Mouse (Mus musculus) erythroblast, embryonic 14.5 days (primary cell): Measurements from ENCODE around the gene Reg3a. TPM values are rescaled to one million over a fixed set of nuclear protein-coding genes. Genes with fewer than 3 reads are reported as not detected.
"Not testable (repeated sequence)": the region's sequence is repeated elsewhere in the genome, so short reads cannot be mapped to it uniquely, and the experiment has no call there.

ENCODE experiments used
- H3K27me3 ChIP-seq: 2 replicates; pipeline ENCODE4 v1.6.1; 2012; ENCODE audit warnings: inconsistent platforms; ENCODE audit not compliant: control insufficient read depth
- H3K36me3 ChIP-seq: 2 replicates; pipeline ENCODE4 v1.6.1; 2012; ENCODE audit warnings: mild to moderate bottlenecking, inconsistent platforms; ENCODE audit not compliant: control insufficient read depth
- H3K4me1 ChIP-seq: 2 replicates; pipeline ENCODE4 v1.6.1; 2012; ENCODE audit warnings: inconsistent platforms; ENCODE audit not compliant: control insufficient read depth
- H3K4me3 ChIP-seq: replicated peaks from 2 replicates; pipeline ENCODE3; 2012; ENCODE audit warnings: moderate library complexity, mild to moderate bottlenecking, inconsistent platforms
- H3K9me3 ChIP-seq: 2 replicates; pipeline ENCODE4 v1.6.1; 2012; ENCODE audit warnings: low read length, inconsistent platforms, mixed read lengths; ENCODE audit not compliant: control insufficient read depth
- GATA1 ChIP-seq: IDR thresholded peaks from 2 replicates; pipeline ENCODE4 v1.6.1; 2012; ENCODE audit warnings: low read length, inconsistent platforms, mixed read lengths
- TAL1 ChIP-seq: IDR thresholded peaks from 3 replicates; pipeline ENCODE4 v1.6.1; 2012; ENCODE audit warnings: low read length, inconsistent platforms, mixed read lengths
- polyA plus RNA-seq: library from polyadenylated mRNA; stranded (reverse); fragments of >175 nt; gene quantifications from 2 replicates; pipeline ENCODE4 v1.2.3, GENCODE M21; 2012

Gene Reg3a
- polyA plus RNA-seq = not detected in 2 replicates

DNA sequence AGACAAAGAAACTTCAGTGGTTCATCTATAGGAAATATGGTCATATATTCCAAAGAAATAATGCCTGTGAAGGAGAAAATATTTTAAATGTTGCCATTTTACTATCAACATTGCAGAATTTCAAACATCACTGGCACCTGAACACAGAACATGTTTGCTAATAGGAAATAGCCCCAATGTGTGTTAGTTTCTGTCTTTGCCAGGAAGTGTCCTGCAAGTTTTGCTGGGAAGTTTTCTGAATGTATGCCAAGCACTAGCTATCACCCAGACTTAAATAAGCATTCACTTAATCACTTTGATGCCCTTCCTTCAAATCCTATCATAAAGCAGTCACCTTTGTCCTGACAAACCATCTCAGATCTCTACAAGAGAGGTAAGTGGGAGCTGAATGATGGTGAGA, at the start of gene Reg3a:
Reg3a (plus strand) TSS at position 301 of the 400 bp plus-strand sequence.
- Histone ChIP-seq H3K4me3 (no peak within 1 kb of the TSS), H3K27me3 (no peaks in the 10 kb centered on the region), H3K36me3 (no peaks in the 10 kb centered on the region), H3K9me3 (peaks cover 7% of the 10 kb centered on the region), H3K4me1 (no peaks in the 10 kb centered on the region)
- TF ChIP-seq GATA1 = no peak
- TF ChIP-seq TAL1 = no peak

- H3K36me3 ChIP-seq = no peaks in the 10 kb centered on the region
- no peaks in the 10 kb centered on the region for H3K4me1 ChIP-seq
- no peak for TF ChIP-seq TAL1
- no peak for TF ChIP-seq GATA1
- no peaks in the 10 kb centered on the region for H3K9me3 ChIP-seq
- no peak overlapping the region for H3K4me3 ChIP-seq
- no peaks in the 10 kb centered on the region for H3K27me3 ChIP-seq
Observed at GRCm38 (mm10) chr6:78331919-78332569, 48.5 kb upstream of the Reg3a start.

DNA sequence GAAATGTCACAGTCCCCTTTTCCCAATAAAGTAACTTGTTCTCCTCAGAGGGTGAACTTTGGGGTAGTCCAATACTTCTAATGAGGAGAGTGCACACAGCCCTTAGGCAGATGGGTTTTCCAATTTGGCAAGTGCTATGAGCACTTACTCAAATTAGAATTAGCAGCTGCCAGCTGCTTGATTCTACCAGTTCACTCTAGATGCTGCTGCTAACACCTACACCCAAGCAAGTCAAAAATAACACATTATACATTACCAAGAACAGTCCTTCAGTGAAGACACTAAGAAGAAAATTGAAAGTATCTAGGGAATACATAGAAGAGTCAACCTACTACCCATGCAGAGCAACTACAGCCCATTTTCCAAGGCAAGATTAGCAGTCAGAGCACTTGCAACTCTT, 40.2 kb upstream of the Reg3a start:
- no peak for TF ChIP-seq GATA1
- TF ChIP-seq TAL1 = no peak
- Histone ChIP-seq H3K36me3 (no peaks in the 10 kb centered on the region), H3K27me3 (no peaks in the 10 kb centered on the region), H3K4me1 (no peaks in the 10 kb centered on the region), H3K9me3 (no peaks in the 10 kb centered on the region), H3K4me3 (no peak overlapping the region)

- H3K9me3 ChIP-seq = no peaks in the 10 kb centered on the region
- H3K4me1 ChIP-seq = no peaks in the 10 kb centered on the region
- TF ChIP-seq GATA1 (no peak), TAL1 (no peak)
- no peak overlapping the region for H3K4me3 ChIP-seq
- no peaks in the 10 kb centered on the region for H3K27me3 ChIP-seq
- no peaks in the 10 kb centered on the region for H3K36me3 ChIP-seq
Observed at GRCm38 (mm10) chr6:78341689-78342088, 38.8 kb upstream of the Reg3a start.

- Histone ChIP-seq H3K4me1 (no peaks in the 10 kb centered on the region), H3K27me3 (no peaks in the 10 kb centered on the region)
- no peak for TF ChIP-seq TAL1
Observed at GRCm38 (mm10) chr6:78361971-78362563, 18.4 kb upstream of the Reg3a start.

GRCm38 (mm10) chr6:78370357-78370756, 10.2 kb upstream of the Reg3a start, which contains the start of gene Reg3b:
Gene Reg3b, plus strand, starts transcription at chr6:78370657.
- no peak within 1 kb of the TSS for H3K4me3 ChIP-seq
- H3K4me1 ChIP-seq = no peaks in the 10 kb centered on the region
- H3K9me3 ChIP-seq = peaks cover 11% of the 10 kb centered on the region; the same call in 1 of the 2 replicates
- no peaks in the 10 kb centered on the region for H3K36me3 ChIP-seq
- TF ChIP-seq TAL1 = no peak
- no peak for TF ChIP-seq GATA1
- no peaks in the 10 kb centered on the region for H3K27me3 ChIP-seq

More at GRCm38 (mm10) chr6:78361971-78362563, 18.4 kb upstream of the Reg3a start:
- no peaks in the 10 kb centered on the region for H3K36me3 ChIP-seq
- no peaks in the 10 kb centered on the region for H3K9me3 ChIP-seq
- H3K4me3 ChIP-seq = no peak overlapping the region

DNA sequence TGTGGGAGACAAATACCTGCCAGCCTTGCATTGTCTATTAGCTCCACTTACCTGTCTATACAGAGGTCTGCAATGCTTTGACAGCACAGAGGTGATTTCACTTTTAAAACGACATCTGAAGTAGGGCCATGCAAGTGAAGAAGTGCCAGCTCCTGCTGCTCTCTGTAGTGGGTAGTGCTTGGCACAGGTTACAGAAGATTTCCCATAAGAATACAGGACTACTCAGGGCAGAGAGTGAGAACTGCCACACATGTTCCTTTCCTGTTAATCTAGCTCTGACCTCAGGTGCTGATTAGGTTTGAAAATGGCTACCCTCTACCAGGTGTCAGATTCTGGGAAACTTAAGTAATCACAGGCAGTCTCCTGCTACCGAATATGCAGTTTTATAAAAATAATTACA, 1.7 kb upstream of the Reg3a start, which contains the start of gene Reg3d:
Reg3d (minus strand) TSS at position 101 of the 400 bp plus-strand sequence.
- TF ChIP-seq GATA1 (no peak), TAL1 (no peak)
- Histone ChIP-seq H3K9me3 (peaks cover 7% of the 10 kb centered on the region), H3K4me3 (no peak within 1 kb of the TSS), H3K4me1 (no peaks in the 10 kb centered on the region), H3K36me3 (no peaks in the 10 kb centered on the region), H3K27me3 (no peaks in the 10 kb centered on the region)

GRCm38 (mm10) chr6:78385609-78386008, 5.1 kb downstream of the Reg3a start:
- no peaks in the 10 kb centered on the region for H3K36me3 ChIP-seq
- H3K4me1 ChIP-seq = no peaks in the 10 kb centered on the region
- H3K9me3 ChIP-seq = peaks cover 4% of the 10 kb centered on the region
- TF ChIP-seq TAL1 = no peak
- no peak for TF ChIP-seq GATA1
- no peaks in the 10 kb centered on the region for H3K27me3 ChIP-seq
- H3K4me3 ChIP-seq = no peak overlapping the region

GRCm38 (mm10) chr6:78395323-78395722, 14.8 kb downstream of the Reg3a start, which contains the start of gene Reg2:
Gene Reg2, plus strand, starts transcription at chr6:78395623.
- not testable (repeated sequence) for H3K4me3 ChIP-seq, H3K27me3 ChIP-seq, H3K9me3 ChIP-seq

GRCm38 (mm10) chr6:78422411-78422810, 41.9 kb downstream of the Reg3a start, which contains the start of gene Reg1:
Gene Reg1, plus strand, starts transcription at chr6:78422711.
- H3K4me3 ChIP-seq, H3K27me3 ChIP-seq, H3K4me1 ChIP-seq, H3K9me3 ChIP-seq, H3K36me3 ChIP-seq: not testable (repeated sequence)

More at GRCm38 (mm10) chr6:78395323-78395722, 14.8 kb downstream of the Reg3a start, which contains the start of gene Reg2:
- H3K4me1 ChIP-seq, H3K36me3 ChIP-seq: not testable (repeated sequence)
